Comparison of ENCODE assay signal across 10 mouse cellular contexts in genomic region chr10:29106962-29107361, GRCm38 (mm10). TPM values are rescaled to one million over a fixed set of nuclear protein-coding genes. Genes with fewer than 3 reads are reported as not detected.
DNase-seq lines count a peak whose midpoint lies in the region; ATAC-seq lines count a peak whose summit lies in the region.
"Had no signal": no experiment of that assay in that cellular context is flagged by ENCODE, and none has a peak within 500 bp of the region (broad histone marks: within the 10 kb centered on the region; RNA-seq: fewer than 3 reads in every experiment).

No protein-coding gene starts in this region.

- DNase-seq in hindbrain, embryonic 11.5 days (ENCODE audit: low spot score) = peak; percentile 34
- peak; percentile 26 for DNase-seq in A20 (ENCODE audit: low read depth, low spot score)
- DNase-seq in R1 (ENCODE audit: low read depth, low spot score) = peak; percentile 60
- peak; percentile 10 for DNase-seq in forelimb bud, embryonic 11.5 days (ENCODE audit: low read depth, low spot score)
- no peak for DNase-seq in gastrocnemius, postnatal 14 days
- no peak for DNase-seq in Muller cell, postnatal 12 days (ENCODE audit: inconsistent ontology term)
- DNase-seq in gastrocnemius, postnatal 25 days = no peak

- ATAC-seq in hindbrain, embryonic 11.5 days (ENCODE audit: low FRiP score) = peak; percentile 56; the same call in 1 of the 2 replicates
- ATAC-seq in hindbrain, embryonic 16.5 days = no peak

- no peaks in the 10 kb centered on the region for H3K4me1 ChIP-seq in hindbrain, embryonic 11.5 days (replicated peaks; ENCODE audit: control insufficient read depth, insufficient read depth, low read length)
- no peaks in the 10 kb centered on the region for H3K4me1 ChIP-seq in hindbrain, embryonic 16.5 days (ENCODE audit: control insufficient read depth, insufficient read depth, low read depth, low read length)
- H3K4me1 ChIP-seq: limb, embryonic 15.5 days had no signal

- H3K36me3 ChIP-seq in hindbrain, embryonic 11.5 days (ENCODE audit: control insufficient read depth, insufficient read depth, low read length) = no peaks in the 10 kb centered on the region
- no peaks in the 10 kb centered on the region for H3K36me3 ChIP-seq in hindbrain, embryonic 16.5 days (ENCODE audit: control insufficient read depth, insufficient read depth, low read length)
- H3K36me3 ChIP-seq: limb, embryonic 15.5 days had no signal

- no peaks in the 10 kb centered on the region for H3K27me3 ChIP-seq in hindbrain, embryonic 11.5 days (ENCODE audit: control insufficient read depth, insufficient read depth, low read length)
- no peaks in the 10 kb centered on the region for H3K27me3 ChIP-seq in hindbrain, embryonic 16.5 days (replicated peaks; ENCODE audit: control insufficient read depth, insufficient read depth, low read length)
- H3K27me3 ChIP-seq: limb, embryonic 15.5 days had no signal

- intact Hi-C loops in gastrocnemius, postnatal 14 days (cut with DNase I; ENCODE audit: low total_unique reads) = loop anchor here (5.0 kb wide), 1 partner anchor 100 kb away; no protein-coding TSS in a partner anchor

- no peak overlapping the region for H3K4me3 ChIP-seq in hindbrain, embryonic 11.5 days (ENCODE audit: low read depth, low read length)
- H3K4me3 ChIP-seq in hindbrain, embryonic 16.5 days (ENCODE audit: low read length) = no peak overlapping the region
- H3K4me3 ChIP-seq: limb, embryonic 15.5 days had no signal

- no peak overlapping the region for H3K9ac ChIP-seq in hindbrain, embryonic 11.5 days (ENCODE audit: low read depth, low read length)
- H3K9ac ChIP-seq in hindbrain, embryonic 16.5 days (ENCODE audit: low read depth, low read length) = no peak overlapping the region
- H3K9ac ChIP-seq: limb, embryonic 15.5 days had no signal

- H3K9me3 ChIP-seq in hindbrain, embryonic 11.5 days (ENCODE audit: control insufficient read depth, low read length) = no peaks in the 10 kb centered on the region
- no peaks in the 10 kb centered on the region for H3K9me3 ChIP-seq in hindbrain, embryonic 16.5 days (ENCODE audit: control insufficient read depth, low read length)
- H3K9me3 ChIP-seq: limb, embryonic 15.5 days had no signal

- H3K27ac ChIP-seq in hindbrain, embryonic 11.5 days (ENCODE audit: low read depth, low read length) = no peak overlapping the region
- no peak overlapping the region for H3K27ac ChIP-seq in hindbrain, embryonic 16.5 days (ENCODE audit: low read depth, low read length)
- H3K27ac ChIP-seq: limb, embryonic 15.5 days had no signal

- no peak overlapping the region for H3K4me2 ChIP-seq in hindbrain, embryonic 11.5 days (replicated peaks; ENCODE audit: low read depth, low read length)
- no peak overlapping the region for H3K4me2 ChIP-seq in hindbrain, embryonic 16.5 days (ENCODE audit: low read length)
- H3K4me2 ChIP-seq: limb, embryonic 15.5 days had no signal

- WGBS in hindbrain, embryonic 11.5 days = 14% methylated on average over 4 of the region's 4 CpGs
- 15% methylated on average over 4 of the region's 4 CpGs for WGBS in hindbrain, embryonic 16.5 days

RNA-seq across cellular contexts. Expression of gene Soga3, which starts 36.7 kb away (rescaled TPM):
- polyA plus RNA-seq in hindbrain, embryonic 11.5 days (2014; fragmentation: Nextera tagmentation; extraction: Ambion mirVana) = 35.8 and 42.6 TPM in 2 replicates
- polyA plus RNA-seq in hindbrain, embryonic 16.5 days (2015; fragmentation: Nextera tagmentation; extraction: Ambion mirVana) = 114 and 139 TPM in 2 replicates
- not detected for total RNA-seq in gastrocnemius, postnatal 14 days (2021)
- under 1 TPM in 1 of 2 experiments, not detected in 1; 0.29 TPM for total RNA-seq in gastrocnemius, postnatal 25 days (2021)
- polyA plus RNA-seq: spleen, adult 2 months had no signal

Comparison
In these comparisons a context has a peak if more than half of its experiments do, and no peak if none do; other contexts are left out.
1. DNase-seq: peak in hindbrain, embryonic 11.5 days (single experiment), A20 (single experiment), R1 (single experiment) and forelimb bud, embryonic 11.5 days (single experiment); none in gastrocnemius, postnatal 14 days (single experiment), Muller cell, postnatal 12 days (single experiment) and gastrocnemius, postnatal 25 days (single experiment).